ENCODE assay signal across 10 mouse cellular contexts in the genomic region with DNA sequence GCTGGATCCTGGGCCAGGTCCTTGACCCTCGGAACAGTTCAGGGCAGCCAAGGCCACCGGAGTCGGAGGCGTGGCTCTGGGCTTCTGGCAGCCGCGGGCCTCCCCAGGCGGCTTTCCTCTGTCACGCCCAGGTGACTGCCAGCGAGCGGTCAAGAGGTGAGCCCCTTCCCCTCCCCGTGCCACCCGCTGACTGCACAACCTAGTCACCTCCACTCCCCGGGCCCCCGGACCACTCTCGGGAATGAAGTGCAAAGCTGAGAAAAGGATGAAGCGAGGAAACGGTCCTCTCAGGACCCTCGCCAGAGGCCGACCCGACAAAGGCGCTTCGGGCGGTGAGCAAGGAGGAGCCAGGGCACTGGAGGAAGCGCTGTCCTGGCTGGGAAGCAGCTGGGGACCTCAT. TPM values are rescaled to one million over a fixed set of nuclear protein-coding genes. Genes with fewer than 3 reads are reported as not detected.
DNase-seq lines count a peak whose midpoint lies in the region; ATAC-seq lines count a peak whose summit lies in the region.
"Not testable (repeated sequence)": the region's sequence is repeated elsewhere in the genome, so short reads cannot be mapped to it uniquely, and the experiment has no call there.
"Had no signal": no experiment of that assay in that cellular context is flagged by ENCODE, and none has a peak within 500 bp of the region (broad histone marks: within the 10 kb centered on the region; RNA-seq: fewer than 3 reads in every experiment).

No protein-coding gene starts in this region.

- DNase-seq in adrenal gland, postnatal 10 days, result peak; percentile 14
- peak; percentile 3 for DNase-seq in embryonic facial prominence, embryonic 11.5 days (ENCODE audit: low spot score)
- peak; percentile 92 for DNase-seq in heart, adult 11 months
- DNase-seq in kidney, postnatal 36 days, result peak; percentile 6 to 50
- peak; percentile 2 for DNase-seq in urinary bladder, postnatal 14 days (ENCODE audit: low spot score)

- H3K4me1 ChIP-seq in embryonic facial prominence, embryonic 11.5 days (ENCODE audit: control insufficient read depth, insufficient read depth, low read length); hindbrain, embryonic 13.5 days (replicated peaks); liver, embryonic 16.5 days (ENCODE audit: control insufficient read depth, low read depth, low read length); neural tube, embryonic 13.5 days (replicated peaks): not testable (repeated sequence)

- not testable (repeated sequence) for H3K27ac ChIP-seq in embryonic facial prominence, embryonic 11.5 days (replicated peaks; ENCODE audit: low read depth, low read length); hindbrain, embryonic 13.5 days; liver, embryonic 16.5 days (ENCODE audit: low read length); neural tube, embryonic 13.5 days (replicated peaks)

- 2% methylated on average over 20 of the region's 24 CpGs for WGBS in embryonic facial prominence, embryonic 11.5 days
- under 1% methylated on average over 24 of the region's 24 CpGs for WGBS in hindbrain, embryonic 13.5 days
- WGBS in liver, embryonic 16.5 days (ENCODE audit: insufficient replicate concordance), result 1% methylated on average over 21 of the region's 24 CpGs
- WGBS in neural tube, embryonic 13.5 days, result 2% methylated on average over 23 of the region's 24 CpGs

- peak overlapping the region; percentile 71 for H3K4me2 ChIP-seq in embryonic facial prominence, embryonic 11.5 days (ENCODE audit: low read depth, low read length)
- peak overlapping the region; percentile 74 for H3K4me2 ChIP-seq in hindbrain, embryonic 13.5 days
- H3K4me2 ChIP-seq in liver, embryonic 16.5 days (ENCODE audit: low read depth, low read length), result peak overlapping the region; percentile 32; the same call in 1 of the 2 replicates
- H3K4me2 ChIP-seq in neural tube, embryonic 13.5 days, result peak overlapping the region; percentile 68

- H3K4me3 ChIP-seq in embryonic facial prominence, embryonic 11.5 days (ENCODE audit: low read depth, low read length), result peak overlapping the region; percentile 39
- H3K4me3 ChIP-seq in hindbrain, embryonic 13.5 days, result peak overlapping the region; percentile 53
- peak overlapping the region; percentile 17; the same call in 1 of the 2 replicates for H3K4me3 ChIP-seq in liver, embryonic 16.5 days (ENCODE audit: low read depth, low read length)
- peak overlapping the region; percentile 49 for H3K4me3 ChIP-seq in neural tube, embryonic 13.5 days

- peak overlapping the region; percentile 39 for H3K9ac ChIP-seq in embryonic facial prominence, embryonic 11.5 days (replicated peaks; ENCODE audit: low read length)
- H3K9ac ChIP-seq in hindbrain, embryonic 13.5 days, result peak overlapping the region; percentile 74
- H3K9ac ChIP-seq in liver, embryonic 16.5 days (ENCODE audit: low read depth, low read length), result not testable (repeated sequence)
- H3K9ac ChIP-seq in neural tube, embryonic 13.5 days, result peak overlapping the region; percentile 70

- not testable (repeated sequence) for H3K36me3 ChIP-seq in embryonic facial prominence, embryonic 11.5 days (replicated peaks; ENCODE audit: control insufficient read depth, insufficient read depth, low read depth, low read length); hindbrain, embryonic 13.5 days; liver, embryonic 16.5 days (ENCODE audit: control insufficient read depth, insufficient read depth); neural tube, embryonic 13.5 days

- H3K9me3 ChIP-seq in embryonic facial prominence, embryonic 11.5 days (replicated peaks; ENCODE audit: control insufficient read depth, low read length); hindbrain, embryonic 13.5 days; liver, embryonic 16.5 days (replicated peaks; ENCODE audit: control insufficient read depth, low read length); neural tube, embryonic 13.5 days: not testable (repeated sequence)

- not testable (repeated sequence) for H3K27me3 ChIP-seq in embryonic facial prominence, embryonic 11.5 days (ENCODE audit: control insufficient read depth, insufficient read depth, low read length); hindbrain, embryonic 13.5 days; liver, embryonic 16.5 days (ENCODE audit: control insufficient read depth, insufficient read depth, low read depth, low read length); neural tube, embryonic 13.5 days

- not testable (repeated sequence) for ATAC-seq in embryonic facial prominence, embryonic 11.5 days (replicated peaks; ENCODE audit: insufficient number of reproducible peaks, low FRiP score, low TSS enrichment, low read depth); liver, embryonic 16.5 days (ENCODE audit: low read depth)
- ATAC-seq in hindbrain, embryonic 13.5 days (ENCODE audit: low FRiP score), result 0 out of 2 replicates have a peak, but pooled peaks have one; percentile 72
- peak; percentile 56; the same call in 1 of the 2 replicates for ATAC-seq in neural tube, embryonic 13.5 days (ENCODE audit: low read depth)

RNA-seq across cellular contexts. Expression of gene Gm3248, which starts 0.4 kb away (rescaled TPM):
- under 1 TPM; 0.27 to 0.69 TPM for total RNA-seq in adrenal gland, postnatal 10 days (2021)
- 0.52 and 0.99 TPM in 2 replicates for polyA plus RNA-seq in embryonic facial prominence, embryonic 11.5 days (2014; fragmentation: Nextera tagmentation; extraction: Ambion mirVana)
- polyA plus RNA-seq in hindbrain, embryonic 13.5 days (2015; fragmentation: Nextera tagmentation; extraction: Ambion mirVana), result 2.8 and 3.3 TPM in 2 replicates
- not detected in 2 replicates for polyA plus RNA-seq in liver, embryonic 16.5 days (2015; fragmentation: Nextera tagmentation; extraction: Ambion mirVana)
- polyA plus RNA-seq in neural tube, embryonic 13.5 days (2015; fragmentation: Nextera tagmentation; extraction: Ambion mirVana), result 2.0 and 2.5 TPM in 2 replicates
- total RNA-seq: MEL had no signal

RNA-seq across cellular contexts. Expression of gene Gm3453, which starts 17.8 kb away (rescaled TPM):
- not detected for total RNA-seq in adrenal gland, postnatal 10 days (2021)
- not detected in 2 replicates for polyA plus RNA-seq in embryonic facial prominence, embryonic 11.5 days (2014; fragmentation: Nextera tagmentation; extraction: Ambion mirVana)
- polyA plus RNA-seq in hindbrain, embryonic 13.5 days (2015; fragmentation: Nextera tagmentation; extraction: Ambion mirVana), result not detected in 2 replicates
- polyA plus RNA-seq in liver, embryonic 16.5 days (2015; fragmentation: Nextera tagmentation; extraction: Ambion mirVana), result not detected in 2 replicates
- not detected in 2 replicates for polyA plus RNA-seq in neural tube, embryonic 13.5 days (2015; fragmentation: Nextera tagmentation; extraction: Ambion mirVana)
- total RNA-seq: MEL had no signal
- polyA plus RNA-seq: gonadal fat pad, adult 2 months had no signal

Comparison
In these comparisons a context has a peak if more than half of its experiments do, and no peak if none do; other contexts are left out.
1. DNase-seq: peak in every context shown above with its lines; median percentile 92 in heart, adult 11 months; 28 in kidney, postnatal 36 days; 14 in adrenal gland, postnatal 10 days; 3 in embryonic facial prominence, embryonic 11.5 days; 2 in urinary bladder, postnatal 14 days.